Mouse (Mus musculus) T-helper 17 cell (primary cell): ENCODE data around the gene Map3k1.

Source experiments
- in situ Hi-C, 2 experiments: fragments of 300-600 bp; cut with MboI, MseI; formaldehyde crosslinking; loops; 1 replicate in 1 of 2; 2 replicates in 1 of 2; pipeline ENCODE4 v1.15.1; 2025; ENCODE audit warnings: high pct_unique_total_duplicates in 2 of 2

Gene Map3k1

GRCm38 (mm10) chr13:111808637-111809465 lies at the start of gene Map3k1:
Map3k1 (minus strand) TSS chr13:111808993.
- in situ Hi-C loops, result no loop called here

DNA sequence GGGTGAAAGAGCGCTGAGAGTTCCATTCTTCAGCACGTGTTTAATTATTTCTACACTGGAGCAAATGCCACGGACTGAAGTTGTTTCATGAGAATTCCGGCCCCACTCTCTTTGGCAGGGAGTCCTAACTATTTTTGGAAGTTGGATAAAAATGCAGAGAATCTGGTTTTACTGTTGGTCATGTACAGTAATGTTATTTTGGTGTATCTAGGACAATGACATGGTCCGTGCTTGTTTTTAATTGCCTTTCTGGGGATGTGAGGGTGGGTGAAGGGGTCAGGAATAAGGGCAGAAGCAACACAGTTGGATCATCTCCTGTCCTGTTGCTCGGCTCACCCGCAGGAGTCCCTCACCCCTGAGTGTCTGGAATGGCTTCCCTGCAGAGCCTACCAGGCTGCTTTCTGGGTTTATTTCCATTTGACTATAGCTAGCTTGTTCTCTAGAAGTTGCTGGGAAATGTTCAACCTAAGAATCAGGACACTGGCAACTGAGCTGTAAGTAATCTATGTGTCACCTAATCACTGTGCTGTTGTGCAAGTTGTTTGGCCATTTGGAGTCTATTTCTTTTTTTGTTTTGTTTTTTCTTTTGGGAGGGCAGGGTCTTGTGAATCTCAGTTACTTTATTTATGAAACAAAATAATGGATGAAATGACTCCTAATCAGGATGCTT lies 48.1 kb upstream of the Map3k1 start:
- in situ Hi-C loops, result loop anchor here in 1 of 2 experiments (5.0 kb wide), 1 partner anchor 40 kb away; no protein-coding TSS in a partner anchor

DNA sequence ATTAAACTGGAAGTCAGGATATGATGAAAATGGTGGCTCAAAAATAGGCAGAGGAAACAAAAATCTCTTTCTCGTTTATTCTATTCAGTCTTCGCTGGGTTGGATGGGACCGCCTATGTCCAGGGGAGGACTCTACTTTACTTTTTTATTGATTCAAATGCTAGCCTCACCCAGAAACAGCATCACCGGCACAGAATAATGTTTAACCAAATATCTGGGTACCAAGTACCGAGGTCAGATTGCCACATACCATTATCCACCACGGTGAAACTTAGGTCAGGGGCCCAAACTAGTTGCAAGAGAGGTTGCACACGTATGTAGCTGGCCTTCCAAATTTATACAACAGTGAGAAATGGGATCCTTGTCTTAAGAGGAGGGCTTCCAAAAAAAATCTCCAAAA lies 47.4 kb upstream of the Map3k1 start:
- in situ Hi-C loops, result loop anchor here in 1 of 2 experiments (5.0 kb wide), 1 partner anchor 39 kb away; no protein-coding TSS in a partner anchor

DNA sequence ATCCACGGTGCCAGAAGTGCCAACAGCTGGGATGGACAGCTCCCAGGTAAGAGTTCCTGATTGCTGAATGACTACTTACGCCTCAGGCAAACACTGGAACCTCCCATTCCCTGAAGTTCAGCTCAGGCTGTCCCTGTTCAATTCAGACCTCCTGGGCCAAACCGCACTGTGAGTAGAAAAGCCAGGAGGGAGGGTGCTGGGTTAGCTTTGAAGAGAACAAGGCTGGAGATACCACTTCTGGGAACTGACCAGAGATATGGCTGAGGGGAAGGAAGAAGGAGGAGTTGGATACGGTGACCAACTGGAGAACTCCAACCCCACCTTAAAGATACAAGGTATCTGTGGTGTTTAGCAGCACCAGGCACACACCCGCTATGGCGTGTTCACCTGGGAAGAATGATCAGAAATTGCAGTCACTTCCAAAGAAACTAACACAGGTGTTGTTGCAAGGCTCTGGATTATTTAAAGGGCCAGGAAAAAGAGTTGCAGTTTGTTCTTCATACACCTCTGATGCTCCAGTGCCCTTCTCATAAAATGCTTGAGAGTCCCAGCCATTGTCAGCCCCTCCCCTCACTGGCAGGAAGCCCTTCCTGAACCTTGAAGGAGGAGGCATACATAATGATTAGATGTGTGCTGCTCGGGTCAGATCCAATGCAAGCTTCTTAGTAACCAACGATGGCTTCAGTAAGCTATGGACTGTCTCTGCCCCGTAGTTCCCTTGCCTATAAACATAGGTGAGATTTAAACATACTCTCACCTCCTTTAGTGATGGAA lies 43.8 kb upstream of the Map3k1 start:
- in situ Hi-C loops, result no loop called here

GRCm38 (mm10) chr13:111850046-111850837 lies 41.4 kb upstream of the Map3k1 start:
- in situ Hi-C loops, result no loop called here

GRCm38 (mm10) chr13:111845471-111845870 lies 36.7 kb upstream of the Map3k1 start:
- in situ Hi-C loops, result no loop called here

- in situ Hi-C loops, result no loop called here
Observed at GRCm38 (mm10) chr13:111844313-111844712, 35.5 kb upstream of the Map3k1 start.

DNA sequence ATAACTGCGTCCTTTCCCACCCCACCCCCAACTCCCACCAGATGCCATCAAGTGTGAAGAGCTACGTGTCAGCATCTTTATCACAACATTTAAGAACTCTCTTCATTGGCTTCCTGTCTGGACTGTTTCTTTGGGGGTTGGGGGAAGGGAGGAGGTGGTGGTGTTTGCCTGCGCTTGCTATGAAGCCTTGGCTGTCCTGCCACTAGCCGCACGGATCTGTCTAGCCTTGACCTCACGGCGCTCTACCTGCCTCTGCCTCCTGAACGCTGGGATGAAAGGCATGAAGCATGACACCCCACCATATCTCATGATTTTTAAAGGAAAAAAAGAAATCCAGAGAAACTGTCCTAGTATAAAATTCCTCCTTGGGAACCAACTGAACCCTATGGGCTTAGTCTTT lies 27.0 kb upstream of the Map3k1 start:
- in situ Hi-C loops, result no loop called here

GRCm38 (mm10) chr13:111834613-111835012 lies 25.8 kb upstream of the Map3k1 start:
- in situ Hi-C loops, result no loop called here

GRCm38 (mm10) chr13:111829473-111829872 lies 20.7 kb upstream of the Map3k1 start:
- in situ Hi-C loops, result no loop called here

- in situ Hi-C loops, result no loop called here
Observed at GRCm38 (mm10) chr13:111827481-111827880, 18.7 kb upstream of the Map3k1 start.

- in situ Hi-C loops, result no loop called here
Observed at GRCm38 (mm10) chr13:111824178-111824577, 15.4 kb upstream of the Map3k1 start.

- in situ Hi-C loops, result no loop called here
Observed at GRCm38 (mm10) chr13:111821727-111822375, 13.1 kb upstream of the Map3k1 start.

- in situ Hi-C loops, result loop anchor here in 1 of 2 experiments (5.0 kb wide), 1 partner anchor 37 kb away; no protein-coding TSS in a partner anchor
Observed at GRCm38 (mm10) chr13:111819618-111820385, 11.0 kb upstream of the Map3k1 start.

DNA sequence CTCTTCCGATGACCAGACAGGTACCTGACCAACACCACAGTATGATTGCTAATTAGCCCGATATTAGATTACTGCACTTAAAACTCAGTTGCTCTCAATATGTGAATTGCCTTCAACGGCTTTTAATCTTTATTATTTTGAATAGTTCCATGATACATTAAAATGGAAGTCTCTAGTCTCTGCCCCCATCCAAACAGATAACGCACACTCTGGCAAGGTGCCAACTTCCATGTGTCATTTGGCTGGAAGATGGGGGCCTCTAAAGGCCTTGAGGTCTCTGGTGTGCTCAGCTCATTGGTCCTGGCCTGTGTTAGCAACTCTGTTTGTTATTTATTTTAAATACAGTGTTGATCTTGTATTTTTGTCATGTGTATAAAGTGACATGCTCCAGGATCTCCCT lies 10.3 kb upstream of the Map3k1 start:
- in situ Hi-C loops, result loop anchor here in 1 of 2 experiments (5.0 kb wide), 1 partner anchor 38 kb away; no protein-coding TSS in a partner anchor

DNA sequence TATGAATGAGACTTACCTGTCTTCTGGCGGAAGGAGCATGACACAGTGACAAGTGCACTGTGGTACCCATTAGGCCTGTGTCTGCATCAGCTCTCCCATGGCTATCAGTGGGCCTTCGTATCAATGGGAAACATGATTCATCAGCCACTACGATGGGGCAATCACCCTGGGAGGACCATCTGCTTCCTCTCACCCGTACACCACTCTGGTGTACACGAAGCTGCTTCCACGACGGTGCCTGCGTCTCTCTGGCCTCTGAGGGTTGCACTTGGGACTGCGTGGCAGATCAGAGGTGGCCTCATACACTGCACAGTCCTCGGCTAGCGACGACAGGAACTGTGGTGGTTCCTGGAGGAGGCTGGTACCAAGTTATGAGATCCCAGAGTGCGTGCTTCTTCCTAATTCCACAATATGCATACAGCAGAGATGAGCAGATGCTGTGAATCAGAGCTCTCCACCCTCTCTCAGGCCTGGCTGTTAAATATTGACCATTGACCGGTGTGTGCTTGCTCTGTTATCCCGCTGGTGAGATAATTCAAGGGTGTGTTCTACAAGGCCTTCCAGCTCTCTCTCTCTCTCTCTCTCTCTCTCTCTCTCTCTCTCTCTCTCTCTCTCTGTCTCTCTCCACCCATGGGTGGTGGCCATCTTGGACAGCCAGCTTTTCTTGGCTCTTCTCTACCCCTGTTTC lies 9.6 kb upstream of the Map3k1 start:
- in situ Hi-C loops, result loop anchor here in 1 of 2 experiments (5.0 kb wide), 1 partner anchor 39 kb away; no protein-coding TSS in a partner anchor

DNA sequence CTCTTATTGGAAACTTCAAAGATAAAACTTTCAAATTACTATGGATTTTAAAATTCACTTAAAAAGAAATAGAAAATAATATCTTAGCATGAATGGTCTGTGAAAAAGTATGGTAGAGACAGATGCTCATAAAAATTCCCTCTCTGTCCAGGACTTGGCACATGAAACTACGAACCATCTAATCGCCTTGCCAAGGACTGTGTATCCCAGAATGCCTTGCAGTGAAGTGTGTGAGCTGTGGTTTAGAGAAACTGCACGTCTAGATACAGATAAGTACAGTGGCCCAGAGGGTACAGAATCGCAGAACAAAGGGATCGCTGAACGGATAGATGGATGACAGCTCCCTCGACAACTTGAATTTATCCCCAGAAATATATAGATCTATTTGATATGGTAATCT lies 9.0 kb upstream of the Map3k1 start:
- in situ Hi-C loops, result loop anchor here in 1 of 2 experiments (5.0 kb wide), 1 partner anchor 40 kb away; no protein-coding TSS in a partner anchor

DNA sequence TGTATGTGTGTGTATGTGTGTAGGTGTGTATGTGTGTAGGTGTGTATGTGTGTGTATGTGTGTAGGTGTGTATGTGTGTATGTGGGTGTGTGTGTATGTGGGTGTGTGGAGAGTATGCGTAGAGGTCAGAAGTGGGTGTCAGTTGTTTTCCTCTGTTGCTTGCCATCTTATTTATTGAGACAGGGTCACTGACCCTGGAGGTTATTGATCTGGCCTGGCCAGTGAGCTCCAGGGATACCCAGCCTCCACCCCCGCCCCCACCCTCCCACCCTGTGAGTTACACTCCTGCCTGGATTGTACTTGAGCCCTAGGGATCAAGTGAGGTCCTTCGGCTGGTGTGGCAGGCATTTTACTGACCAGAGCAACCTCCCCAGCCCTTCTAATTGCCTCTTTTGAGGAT lies 7.6 kb upstream of the Map3k1 start:
- in situ Hi-C loops, result loop anchor here in 1 of 2 experiments (5.0 kb wide), 1 partner anchor 41 kb away; no protein-coding TSS in a partner anchor

DNA sequence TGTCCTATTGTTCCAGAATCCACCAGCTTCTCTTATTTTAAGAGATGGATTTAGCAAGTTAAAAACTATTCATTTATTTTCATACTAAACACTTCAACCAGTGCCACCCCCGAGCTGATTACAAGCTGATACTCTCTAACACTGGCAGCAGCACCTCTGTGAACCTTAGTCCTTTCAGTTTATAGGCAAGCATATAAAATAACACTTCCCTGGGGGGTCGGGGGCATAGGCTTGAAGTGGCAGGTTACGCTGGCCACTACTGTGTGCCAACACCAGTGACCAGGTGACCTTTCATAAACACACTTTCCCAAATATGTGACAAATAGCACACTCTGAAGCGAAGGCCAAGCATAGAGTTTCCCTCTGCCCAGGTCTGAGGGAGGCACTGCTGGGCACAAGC lies 6.7 kb upstream of the Map3k1 start:
- in situ Hi-C loops, result loop anchor here in 1 of 2 experiments (5.0 kb wide), 1 partner anchor 42 kb away; no protein-coding TSS in a partner anchor
